Mouse (Mus musculus) inflammation-experienced regulatory T-cells (primary cell): ENCODE results near the gene Tmem201. TPM values are rescaled to one million over a fixed set of nuclear protein-coding genes. Genes with fewer than 3 reads are reported as not detected.

Experiments used
- polyA plus RNA-seq, 2 experiments: library from polyadenylated mRNA; unstranded; fragments of 100-300 nt; shearing (Covaris generic); gene quantifications; one replicate each; pipeline ENCODE4 v1.2.1; 2017

The Tmem201 gene
- 10 to 100 TPM; 20.0 to 28.8 TPM for polyA plus RNA-seq

DNA sequence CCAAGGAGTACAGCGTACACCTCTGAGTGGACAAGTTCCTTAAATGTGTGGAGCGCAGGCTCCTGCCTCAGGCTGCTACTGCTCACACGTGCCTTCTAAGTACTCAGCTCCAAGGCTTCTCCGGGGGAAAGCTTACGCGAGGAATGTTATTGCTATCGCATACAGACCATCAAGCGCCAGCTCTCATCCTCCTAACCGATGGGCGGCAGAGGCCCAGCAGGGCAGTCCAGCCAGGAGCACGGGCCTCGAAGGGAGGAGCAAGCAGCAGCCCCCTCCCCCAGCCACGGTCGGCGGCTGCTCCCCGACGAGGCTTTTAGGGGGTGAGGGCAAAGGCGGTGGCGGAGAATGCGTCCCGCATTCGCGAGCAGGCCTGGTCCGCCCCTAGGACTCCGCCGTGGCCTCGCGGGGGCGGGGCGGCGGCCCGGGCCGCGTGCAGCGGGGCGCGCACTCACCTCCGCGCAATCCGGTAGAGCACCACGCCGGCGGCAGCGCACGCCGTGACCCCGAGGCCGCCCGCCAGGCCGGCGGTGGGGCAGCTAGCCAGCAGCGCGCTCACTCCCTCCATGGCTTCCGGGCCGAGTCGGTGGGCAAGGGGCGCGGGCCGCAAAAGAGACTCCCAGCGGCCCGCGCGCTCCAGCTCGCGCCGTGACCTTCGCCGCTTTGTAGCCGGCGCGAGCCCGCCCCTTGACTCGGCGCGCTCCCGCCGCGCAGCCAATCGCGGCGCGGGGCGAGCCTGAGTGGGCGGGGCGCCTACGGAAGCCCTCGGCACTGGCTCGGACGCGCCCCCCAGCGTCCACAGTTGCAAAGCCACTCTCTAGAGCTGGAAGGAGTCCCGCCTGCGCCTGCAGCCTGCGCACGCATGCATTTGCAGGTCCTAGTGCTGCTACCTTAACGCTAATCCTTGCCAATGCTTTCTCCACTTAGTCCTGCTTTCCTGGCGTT is at the start of gene Tmem201:
TSS of gene Tmem201 (minus strand) at position 662 of the 942 bp plus-strand sequence.

GRCm38 (mm10) chr4:149774094-149774470 is 36.2 kb upstream of the Tmem201 start, which contains the start of gene Slc25a33:
Gene Slc25a33 (minus strand): TSS chr4:149774277.

DNA sequence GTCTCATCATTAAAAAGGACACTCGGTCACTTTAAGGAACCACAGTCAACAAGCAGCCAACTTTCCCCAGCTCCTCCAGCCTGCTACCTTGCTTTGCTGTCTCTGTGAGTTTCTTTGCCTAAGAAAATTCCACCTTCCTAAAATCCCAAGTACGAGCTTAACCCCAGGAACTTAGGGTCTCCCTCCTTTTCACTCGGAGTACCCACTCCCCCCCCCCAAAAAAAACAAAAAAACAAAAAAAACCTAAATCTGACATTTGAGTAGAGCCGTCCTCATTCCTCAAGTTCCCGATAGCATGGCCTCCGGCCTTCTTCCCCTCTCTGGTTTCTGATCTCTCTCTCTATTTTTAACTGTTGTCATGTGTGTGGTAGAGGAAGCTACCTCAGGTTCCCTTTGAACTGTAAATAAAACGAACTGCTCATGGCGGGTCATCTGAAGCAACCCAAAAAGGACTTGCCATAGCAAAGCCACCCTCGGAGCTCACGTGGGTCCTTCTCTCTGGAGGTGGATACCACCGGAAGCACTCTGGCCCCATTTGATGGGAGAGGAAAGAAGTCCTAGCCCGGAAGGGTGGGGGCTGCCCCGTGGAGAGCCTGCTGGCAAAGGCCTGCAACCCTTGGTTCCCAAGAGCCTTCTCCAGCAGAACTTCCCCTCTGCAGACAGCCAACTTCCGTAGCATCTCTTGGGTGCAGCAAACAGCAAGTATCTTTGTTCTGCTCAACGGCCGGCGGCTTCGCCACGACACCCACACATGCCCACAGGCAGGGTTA is 35.4 kb downstream of the Tmem201 start, which contains the start of gene Pik3cd:
TSS of gene Pik3cd (minus strand) at position 362 of the 770 bp plus-strand sequence.

Other genes starting within 250 kb of the Tmem201 start
- gene Ctnnbip1, start 219.8 kb downstream of the Tmem201 start, polyA plus RNA-seq: 1 to 10 TPM; 3.1 to 4.5 TPM
- 10 to 100 TPM; 18.0 to 40.2 TPM for gene Clstn1, start 151.6 kb downstream of the Tmem201 start, polyA plus RNA-seq
- 100 to 1,000 TPM; 228 to 339 TPM for gene Pik3cd, start 35.5 kb downstream of the Tmem201 start, polyA plus RNA-seq
- 10 to 100 TPM in 1 of 2 experiments, 1 to 10 TPM in 1; 7.9 to 10.9 TPM for gene Slc25a33, start 36.2 kb upstream of the Tmem201 start, polyA plus RNA-seq
- gene Spsb1, start 217.0 kb upstream of the Tmem201 start, polyA plus RNA-seq: 10 to 100 TPM; 12.8 to 20.5 TPM